Mouse (Mus musculus) gastrocnemius, adult 2 months (tissue): ENCODE measurements around the gene Prkar1b. TPM values are rescaled to one million over a fixed set of nuclear protein-coding genes. Genes with fewer than 3 reads are reported as not detected.

ENCODE experiments used
- DNase-seq: peaks from one replicate; pipeline ENCODE4 v3.0.0; 2022
- H3K27ac ChIP-seq: fragments of 200-600 bp; 2 replicates; pipeline ENCODE4 v1.8.1; 2022; ENCODE audit warnings: mild to moderate bottlenecking
- H3K4me3 ChIP-seq: fragments of 200-600 bp; 2 replicates; pipeline ENCODE4 v1.8.1; 2022; ENCODE audit warnings: mild to moderate bottlenecking, moderate library complexity
- CTCF ChIP-seq: fragments of 200-600 bp; IDR thresholded peaks from 2 replicates; pipeline ENCODE4 v1.8.1; 2022; ENCODE audit warnings: antibody characterized with exemption, mild to moderate bottlenecking, moderate library complexity
- intact Hi-C: fragments of 180-260 bp; cut with DNase I; formaldehyde crosslinking; loops from one replicate; pipeline ENCODE4 v1.15.1; 2025
- total RNA-seq, 2 experiments: library from RNA; stranded (reverse); gene quantifications; 2 replicates each; pipeline ENCODE4 v1.2.3; 2021

Prkar1b gene
- total RNA-seq, 2 experiments from 2014 or later = 0.59 to 1.4 TPM

DNA sequence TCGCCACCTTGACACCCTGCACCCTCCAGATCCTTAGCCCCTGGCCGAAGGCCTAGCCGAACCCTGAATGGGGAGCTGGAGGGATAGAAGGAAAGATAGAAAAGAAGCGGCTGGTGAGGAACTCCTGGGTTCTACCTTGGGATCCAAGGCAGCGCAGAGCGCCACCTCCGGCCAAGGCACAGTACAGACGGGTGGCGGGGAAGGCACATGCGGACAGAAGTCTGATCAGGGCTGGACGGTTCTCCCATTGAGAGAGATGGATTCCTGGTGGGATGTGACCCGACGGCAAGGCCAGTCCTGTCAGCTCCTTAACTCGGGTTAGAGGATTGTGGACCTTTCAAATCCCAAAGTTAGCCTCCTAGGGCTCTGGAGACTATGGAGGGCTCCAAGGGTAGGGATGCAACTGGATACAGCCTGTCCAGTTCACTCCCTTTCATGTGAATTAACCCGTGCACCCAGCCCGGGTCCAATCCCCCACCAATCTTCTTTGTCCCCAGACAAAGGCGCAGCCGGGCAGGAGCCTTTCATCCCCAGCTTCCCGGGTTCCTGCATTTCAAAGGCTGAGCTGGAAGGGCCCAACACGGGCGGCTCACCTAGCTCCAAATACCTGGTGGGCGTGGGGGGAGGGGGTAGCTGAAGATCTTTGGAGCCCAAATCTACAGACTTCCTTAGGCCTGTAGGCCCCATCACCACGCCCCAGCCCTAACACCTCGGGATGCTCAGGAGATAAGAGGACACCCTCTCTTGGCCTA, 153.3 kb downstream of the Prkar1b start:
- Histone ChIP-seq H3K27ac (peak overlapping the region; percentile 99), H3K4me3 (peak overlapping the region; percentile 95)
- intact Hi-C loops = loop anchor here (2.0 to 5.0 kb wide), 2 partner anchors 86 to 140 kb away; no protein-coding TSS in a partner anchor
- DNase-seq = peak; percentile 70
- TF ChIP-seq CTCF = peak; percentile 49

DNA sequence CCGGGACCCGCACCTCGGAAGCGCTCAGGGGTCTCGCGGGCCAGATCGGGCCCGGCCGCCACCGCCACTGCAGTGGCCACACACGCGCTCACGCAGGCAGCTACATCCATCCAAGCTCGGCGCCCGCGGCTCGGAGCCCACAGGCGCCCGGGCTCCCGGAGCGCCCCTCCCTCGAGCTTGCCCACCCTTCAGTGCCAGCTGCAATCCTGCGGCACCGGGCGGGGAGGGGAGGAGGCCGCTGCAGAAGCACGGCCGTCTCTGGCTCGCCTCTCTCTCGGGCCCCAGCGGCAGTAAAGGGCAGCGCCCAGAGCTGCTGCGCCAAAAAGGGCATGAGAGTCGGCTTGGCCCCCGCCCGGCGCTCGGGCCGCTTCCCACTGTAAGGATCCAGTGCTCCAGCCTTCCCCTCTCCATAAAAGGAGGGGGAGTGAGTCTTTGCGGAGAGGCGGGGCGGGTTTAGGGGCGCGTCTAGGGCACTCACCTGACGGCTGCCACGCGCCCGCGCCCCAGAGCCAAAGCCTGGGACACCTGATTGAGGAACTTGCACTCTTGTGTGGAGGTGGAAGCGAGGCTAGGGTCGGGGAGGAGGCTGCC, 154.0 kb downstream of the Prkar1b start:
- H3K27ac ChIP-seq = peak overlapping the region; percentile 99
- TF ChIP-seq CTCF = peak; percentile 51
- H3K4me3 ChIP-seq = peak overlapping the region; percentile 95
- intact Hi-C loops = loop anchor here (2.0 to 5.0 kb wide), 4 partner anchors 17 to 139 kb away; no protein-coding TSS in a partner anchor
- DNase-seq = peak; percentile 93

DNA sequence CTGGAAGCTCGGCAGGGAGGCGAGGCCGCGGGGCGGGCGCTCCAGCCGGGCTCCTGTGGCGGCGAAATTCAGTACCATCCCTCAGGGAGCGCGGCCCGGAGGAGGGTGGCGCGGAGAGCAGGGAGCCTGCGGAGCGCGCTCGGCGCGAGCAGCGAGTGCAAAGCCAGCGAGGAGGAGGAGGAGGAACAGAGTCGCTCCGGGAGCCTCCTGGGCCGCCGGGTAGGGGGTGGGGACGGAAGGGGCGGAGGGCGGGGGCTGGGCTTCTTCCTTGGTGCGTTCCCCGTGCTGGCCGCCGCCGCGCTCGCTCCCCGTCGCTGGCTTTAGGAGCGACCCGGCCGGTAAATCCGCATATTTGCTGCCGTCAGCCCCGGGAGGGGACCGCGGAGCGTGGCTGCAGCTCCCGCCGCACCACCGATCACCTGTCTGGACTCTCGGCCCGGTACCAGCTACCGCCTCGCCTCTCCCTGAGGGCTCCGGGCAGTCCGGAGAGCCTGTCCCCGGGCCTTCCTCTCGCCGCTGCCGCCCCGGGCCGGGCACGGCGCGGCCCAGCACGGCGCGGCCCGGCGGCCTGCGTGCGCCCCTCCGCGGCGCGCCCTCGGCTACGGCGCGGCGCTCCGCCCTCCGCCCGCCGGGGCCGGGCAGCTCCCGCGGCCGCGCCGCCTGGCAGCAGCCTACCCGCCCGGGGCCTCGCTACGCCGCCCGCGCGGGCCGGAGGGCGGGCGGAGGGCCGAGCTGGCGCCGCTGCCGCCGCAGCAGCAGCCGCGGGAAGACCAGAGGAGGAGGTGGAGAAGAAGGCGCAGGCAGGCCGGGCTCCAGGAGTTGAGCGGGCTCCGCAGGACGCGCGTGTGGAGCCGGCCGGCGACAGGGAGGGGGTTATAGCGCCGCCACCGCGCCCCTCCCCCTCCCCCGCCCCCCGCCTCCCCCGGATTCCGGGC, 154.7 kb downstream of the Prkar1b start:
- intact Hi-C loops = loop anchor here (2.0 to 5.0 kb wide), 4 partner anchors 16 to 87 kb away; no protein-coding TSS in a partner anchor
- TF ChIP-seq CTCF = 0 out of 2 replicates have a peak, but pooled peaks have one; percentile 5
- DNase-seq = peak; percentile 91
- Histone ChIP-seq H3K27ac (peak overlapping the region; percentile 99), H3K4me3 (peak overlapping the region; percentile 95)

DNA sequence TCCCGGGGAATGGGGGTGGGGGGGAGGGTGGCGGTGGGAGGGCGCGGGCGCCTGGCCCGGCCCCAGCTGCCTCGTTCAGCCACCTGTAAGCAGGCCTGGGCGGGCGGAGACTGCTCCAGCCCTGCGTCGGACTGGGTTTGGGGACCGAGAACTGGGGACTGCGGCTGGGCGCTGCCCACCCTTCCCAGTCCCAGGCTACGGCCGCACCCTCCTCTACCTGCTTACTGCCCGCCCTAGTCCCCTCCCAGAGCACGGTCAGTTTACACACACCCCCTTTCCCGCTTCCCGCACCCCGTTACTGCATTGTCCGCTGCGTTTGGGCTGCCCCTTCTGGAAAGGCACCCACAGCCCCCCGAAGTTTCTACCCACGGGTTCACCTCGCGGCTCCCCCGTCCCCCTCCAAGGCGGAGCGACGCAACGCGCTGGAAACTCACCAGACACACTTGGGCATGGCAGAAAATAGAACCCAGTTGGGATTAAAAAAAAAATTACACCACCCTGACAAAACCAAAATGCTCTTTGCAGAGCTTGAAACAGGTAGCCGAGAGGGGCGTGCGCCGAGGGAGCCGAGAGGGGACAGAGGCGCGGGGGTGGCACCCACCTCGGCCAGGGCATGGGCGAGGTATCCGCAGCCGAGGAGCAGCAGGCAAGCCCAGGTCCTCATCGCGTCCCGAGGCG, 155.6 kb downstream of the Prkar1b start:
- peak overlapping the region; percentile 99 for H3K27ac ChIP-seq
- intact Hi-C loops = loop anchor here (2.0 to 5.0 kb wide), 3 partner anchors 15 to 62 kb away; no protein-coding TSS in a partner anchor
- peak; percentile 65 for DNase-seq
- peak overlapping the region; percentile 95 for H3K4me3 ChIP-seq
- TF ChIP-seq CTCF = no peak

DNA sequence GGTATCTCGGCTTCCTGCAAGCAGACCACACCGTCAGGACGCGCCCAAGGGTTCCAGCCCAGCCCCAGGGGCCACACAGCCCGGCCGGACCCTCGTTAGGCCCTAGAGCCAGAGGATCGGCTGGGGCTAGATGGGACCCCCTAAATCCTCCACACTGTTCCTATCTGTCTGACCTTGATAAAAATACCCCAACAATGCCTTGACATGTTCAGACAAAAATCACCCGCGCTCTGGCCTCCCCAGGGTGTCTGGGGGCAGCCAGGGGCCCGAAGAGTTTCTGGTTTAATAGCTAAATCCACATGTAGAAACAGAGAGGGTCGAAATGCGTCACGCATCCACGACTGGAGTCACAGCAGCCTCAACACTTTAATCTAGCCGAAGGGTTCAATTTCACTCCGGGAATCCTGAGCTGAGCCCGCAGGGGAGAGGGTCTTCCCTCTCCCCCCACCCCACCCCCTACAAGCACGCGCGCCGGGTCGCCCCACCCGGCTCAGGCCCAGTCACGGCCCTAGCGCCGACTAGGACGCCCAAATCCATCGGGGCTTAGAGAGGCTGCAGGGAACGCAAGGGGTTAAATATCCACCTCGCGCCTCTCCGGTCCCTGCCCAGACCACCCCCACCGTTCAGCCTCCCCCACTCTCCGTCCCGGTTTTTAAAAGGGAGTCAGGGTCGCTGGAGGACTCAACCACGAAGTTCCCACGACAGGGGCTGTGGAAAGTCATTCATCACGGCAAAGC, 156.3 kb downstream of the Prkar1b start:
- Histone ChIP-seq H3K4me3 (peak overlapping the region; percentile 95), H3K27ac (peak overlapping the region; percentile 99)
- intact Hi-C loops = loop anchor here (2.0 to 5.0 kb wide), 3 partner anchors 15 to 61 kb away; no protein-coding TSS in a partner anchor
- no peak for TF ChIP-seq CTCF
- DNase-seq = peak; percentile 54

DNA sequence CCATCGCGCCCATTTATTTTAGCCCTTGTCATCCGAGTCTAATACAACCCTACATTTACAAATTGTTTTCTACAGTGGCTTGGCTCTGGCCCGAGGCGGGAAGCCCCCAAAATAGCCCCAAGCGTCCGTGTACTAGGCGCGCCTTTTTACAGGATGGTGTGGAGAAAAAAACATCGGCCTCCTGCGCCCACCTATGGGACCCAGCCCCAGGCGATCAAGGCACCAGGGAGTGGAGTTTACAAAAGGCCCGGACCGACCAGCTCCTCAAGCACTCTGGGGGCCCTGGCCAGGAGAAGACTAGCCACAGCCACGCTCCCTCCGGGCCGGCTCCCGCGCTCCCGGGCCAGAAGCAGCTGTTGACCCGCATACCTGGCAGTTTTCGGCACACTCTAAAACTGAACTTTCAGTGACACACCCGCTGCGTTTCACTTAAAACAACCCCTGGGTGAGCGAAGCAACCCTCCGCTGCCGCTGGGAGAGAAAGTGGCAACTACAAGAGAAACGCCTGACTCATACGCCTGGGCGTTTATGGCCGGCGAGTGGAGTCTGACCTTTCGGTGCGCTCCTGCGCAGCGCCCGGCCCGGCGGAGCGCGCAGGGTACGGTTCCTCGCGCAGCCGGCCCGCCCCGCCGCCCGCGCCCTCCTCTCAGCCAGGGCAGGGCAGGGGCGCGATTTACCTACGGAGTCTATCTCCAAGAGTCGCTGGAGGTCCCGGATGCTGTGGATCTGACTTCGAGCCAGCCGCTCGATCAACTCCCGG, 157.0 kb downstream of the Prkar1b start:
- Histone ChIP-seq H3K27ac (peak overlapping the region; percentile 99), H3K4me3 (peak overlapping the region; percentile 95)
- intact Hi-C loops = loop anchor here (5.0 kb wide), 1 partner anchor 60 kb away; no protein-coding TSS in a partner anchor
- no peak for TF ChIP-seq CTCF
- DNase-seq = peak; percentile 79

DNA sequence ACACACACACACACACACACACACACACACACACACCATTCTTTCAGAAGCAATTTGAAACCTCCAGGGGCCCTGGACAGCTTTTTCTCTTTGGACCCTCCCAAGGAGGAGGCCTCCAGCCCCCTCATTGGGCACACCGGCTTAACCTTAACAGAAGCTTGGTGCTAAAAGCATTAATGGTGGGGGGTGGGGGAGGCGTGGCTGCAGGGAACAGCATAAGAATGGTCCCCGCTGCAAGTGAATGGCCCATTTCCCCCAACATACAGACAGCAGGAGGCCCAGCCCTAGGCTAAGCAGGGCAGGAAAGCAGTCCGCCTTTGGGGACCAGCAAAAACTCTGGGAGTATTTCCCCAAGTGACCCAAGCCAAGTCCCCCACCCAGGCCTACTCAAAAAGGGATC, 158.1 kb downstream of the Prkar1b start:
- peak overlapping the region; percentile 99 for H3K27ac ChIP-seq
- H3K4me3 ChIP-seq = peak overlapping the region; percentile 95
- no peak for DNase-seq
- intact Hi-C loops = loop anchor here (5.0 kb wide), 1 partner anchor 59 kb away; no protein-coding TSS in a partner anchor
- no peak for TF ChIP-seq CTCF

DNA sequence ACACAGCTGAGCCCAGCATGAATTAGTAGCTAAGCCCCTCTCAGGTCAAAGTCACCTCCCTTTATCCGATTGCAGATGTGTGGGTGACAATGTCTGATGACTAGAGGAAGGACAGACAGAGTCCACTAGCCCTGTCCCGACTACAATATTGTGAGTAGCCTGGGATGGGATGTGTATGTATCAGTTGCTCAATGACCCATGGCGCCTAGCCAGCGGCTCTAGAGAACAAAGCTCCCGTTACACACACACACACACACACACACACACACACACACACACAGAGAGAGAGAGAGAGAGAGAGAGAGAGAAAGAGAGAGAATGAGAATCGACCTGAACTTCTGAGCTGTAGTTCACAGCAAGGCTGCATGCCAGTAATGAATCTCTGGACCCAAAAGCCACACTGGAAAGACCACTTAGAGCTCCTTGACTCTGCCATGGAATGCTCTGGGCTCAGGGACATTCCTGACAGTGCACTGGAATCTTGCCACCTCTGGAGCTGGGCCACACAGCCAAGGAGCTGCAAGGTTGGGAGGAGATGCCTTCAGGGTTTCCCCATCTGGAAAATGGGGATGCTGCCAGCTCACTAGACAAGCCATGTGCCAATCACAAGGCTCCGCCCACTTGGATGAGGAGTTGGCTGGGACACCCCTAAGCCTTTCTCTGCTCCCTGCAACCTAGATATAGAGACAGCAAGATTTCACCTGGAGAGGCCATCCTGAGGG, 159.0 kb downstream of the Prkar1b start:
- peak overlapping the region; percentile 58 for H3K27ac ChIP-seq
- intact Hi-C loops = loop anchor here (5.0 kb wide), 1 partner anchor 59 kb away; no protein-coding TSS in a partner anchor
- peak; percentile 86 for DNase-seq

DNA sequence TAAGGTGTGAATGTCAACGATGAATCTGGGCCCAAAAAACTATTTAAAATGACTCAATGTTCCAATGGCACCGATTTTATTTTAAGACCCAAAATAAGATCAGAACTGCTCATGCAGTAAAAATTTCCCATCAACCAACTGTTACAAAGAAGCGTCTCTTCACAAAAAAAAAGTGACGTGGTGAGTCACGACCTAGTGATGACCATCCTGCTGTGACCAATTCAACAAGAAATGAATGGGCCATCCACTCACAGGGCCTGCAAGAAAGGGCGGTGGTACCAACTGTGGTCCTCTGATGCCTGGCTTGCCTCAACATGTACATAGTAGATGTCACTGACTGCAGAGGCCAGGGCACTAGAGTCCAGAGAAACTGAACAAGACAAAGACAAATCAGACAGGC, 160.2 kb downstream of the Prkar1b start:
- intact Hi-C loops = no loop called here
- Histone ChIP-seq H3K4me3 (no peak overlapping the region), H3K27ac (peak overlapping the region; percentile 75)
- TF ChIP-seq CTCF = no peak
- no peak for DNase-seq

More for the DNA sequence above, 159.0 kb downstream of the Prkar1b start:
- TF ChIP-seq CTCF = no peak
- H3K4me3 ChIP-seq = peak overlapping the region; percentile 13; the same call in 1 of the 2 replicates

DNA sequence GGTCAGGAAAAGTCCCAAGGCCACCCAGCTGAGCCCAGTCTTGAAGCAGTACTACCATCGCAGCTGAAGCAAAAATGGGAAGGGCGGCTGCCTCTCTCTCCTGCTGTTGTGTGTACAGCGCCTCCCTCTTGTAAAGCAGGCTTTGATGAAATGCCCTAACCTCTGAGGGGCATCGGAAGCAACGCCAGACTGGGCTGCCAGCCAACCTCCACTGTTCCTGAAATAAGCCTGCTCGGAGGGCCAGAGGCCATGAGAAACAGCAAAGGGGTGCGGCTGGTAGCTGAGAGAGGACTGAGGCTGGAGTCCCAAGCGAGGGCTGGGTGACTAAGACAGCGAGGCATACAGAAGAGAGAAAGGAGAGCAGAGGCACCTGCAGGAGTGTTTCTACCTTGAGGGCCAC, 161.0 kb downstream of the Prkar1b start:
- DNase-seq = peak; percentile 90
- Histone ChIP-seq H3K4me3 (0 out of 2 replicates have a peak overlapping the region, but pooled peaks have one; percentile 18), H3K27ac (peak overlapping the region; percentile 75)
- intact Hi-C loops = no loop called here
- peak; percentile 41 for TF ChIP-seq CTCF
